Mouse (Mus musculus) erythroblast, embryonic 14.5 days (primary cell): Measurements from ENCODE around the gene Tdp2. TPM values are rescaled to one million over a fixed set of nuclear protein-coding genes. Genes with fewer than 3 reads are reported as not detected.
"Not testable (repeated sequence)": the region's sequence is repeated elsewhere in the genome, so short reads cannot be mapped to it uniquely, and the experiment has no call there.

Experiments
- H3K27me3 ChIP-seq: 2 replicates; pipeline ENCODE4 v1.6.1; 2012; ENCODE audit warnings: inconsistent platforms; ENCODE audit not compliant: control insufficient read depth
- H3K36me3 ChIP-seq: 2 replicates; pipeline ENCODE4 v1.6.1; 2012; ENCODE audit warnings: mild to moderate bottlenecking, inconsistent platforms; ENCODE audit not compliant: control insufficient read depth
- H3K4me1 ChIP-seq: 2 replicates; pipeline ENCODE4 v1.6.1; 2012; ENCODE audit warnings: inconsistent platforms; ENCODE audit not compliant: control insufficient read depth
- H3K4me3 ChIP-seq: replicated peaks from 2 replicates; pipeline ENCODE3; 2012; ENCODE audit warnings: moderate library complexity, mild to moderate bottlenecking, inconsistent platforms
- H3K9me3 ChIP-seq: 2 replicates; pipeline ENCODE4 v1.6.1; 2012; ENCODE audit warnings: low read length, inconsistent platforms, mixed read lengths; ENCODE audit not compliant: control insufficient read depth
- GATA1 ChIP-seq: IDR thresholded peaks from 2 replicates; pipeline ENCODE4 v1.6.1; 2012; ENCODE audit warnings: low read length, inconsistent platforms, mixed read lengths
- TAL1 ChIP-seq: IDR thresholded peaks from 3 replicates; pipeline ENCODE4 v1.6.1; 2012; ENCODE audit warnings: low read length, inconsistent platforms, mixed read lengths
- polyA plus RNA-seq: library from polyadenylated mRNA; stranded (reverse); fragments of >175 nt; gene quantifications from 2 replicates; pipeline ENCODE4 v1.2.3, GENCODE M21; 2012

Gene Tdp2
- polyA plus RNA-seq, 1 experiment, result 2.3 TPM

GRCm38 (mm10) chr13:24819931-24820330, 11.5 kb upstream of the Tdp2 start:
- TF ChIP-seq GATA1 (no peak), TAL1 (no peak)
- H3K9me3 ChIP-seq, result no peaks in the 10 kb centered on the region
- H3K36me3 ChIP-seq, result peaks cover 57% of the 10 kb centered on the region
- H3K4me3 ChIP-seq, result no peak overlapping the region
- no peaks in the 10 kb centered on the region for H3K27me3 ChIP-seq
- peaks cover 7% of the 10 kb centered on the region for H3K4me1 ChIP-seq

GRCm38 (mm10) chr13:24822663-24823343, 8.7 kb upstream of the Tdp2 start:
- TF ChIP-seq GATA1 (no peak), TAL1 (no peak)

GRCm38 (mm10) chr13:24824647-24825046, 6.8 kb upstream of the Tdp2 start:
- Histone ChIP-seq H3K9me3 (no peaks in the 10 kb centered on the region), H3K27me3 (no peaks in the 10 kb centered on the region), H3K36me3 (peaks cover 21% of the 10 kb centered on the region), H3K4me1 (peaks cover 2% of the 10 kb centered on the region), H3K4me3 (no peak overlapping the region)
- TF ChIP-seq GATA1 (no peak), TAL1 (no peak)

More at GRCm38 (mm10) chr13:24822663-24823343, 8.7 kb upstream of the Tdp2 start:
- Histone ChIP-seq H3K9me3 (no peaks in the 10 kb centered on the region), H3K4me1 (peaks cover 2% of the 10 kb centered on the region), H3K27me3 (no peaks in the 10 kb centered on the region), H3K4me3 (no peak overlapping the region), H3K36me3 (peaks cover 33% of the 10 kb centered on the region)

- TF ChIP-seq TAL1 (no peak), GATA1 (no peak)
- peaks cover 8% of the 10 kb centered on the region for H3K4me1 ChIP-seq
- H3K9me3 ChIP-seq, result no peaks in the 10 kb centered on the region
- H3K4me3 ChIP-seq, result no peak overlapping the region
- H3K36me3 ChIP-seq, result peaks cover 17% of the 10 kb centered on the region
- H3K27me3 ChIP-seq, result no peaks in the 10 kb centered on the region
These were observed 5.9 kb upstream of the Tdp2 start for GRCm38 (mm10) chr13:24825587-24825986.

- TF ChIP-seq TAL1 (no peak), GATA1 (no peak)
- Histone ChIP-seq H3K36me3 (peaks cover 14% of the 10 kb centered on the region), H3K27me3 (no peaks in the 10 kb centered on the region), H3K4me1 (peaks cover 9% of the 10 kb centered on the region), H3K9me3 (no peaks in the 10 kb centered on the region), H3K4me3 (no peak overlapping the region)
These were observed 5.4 kb upstream of the Tdp2 start for GRCm38 (mm10) chr13:24826116-24826515.

- H3K36me3 ChIP-seq, result peaks cover 37% of the 10 kb centered on the region
- H3K27me3 ChIP-seq, result no peaks in the 10 kb centered on the region
- no peak for TF ChIP-seq TAL1
- no peak for TF ChIP-seq GATA1
- H3K4me1 ChIP-seq, result peaks cover 33% of the 10 kb centered on the region
- no peaks in the 10 kb centered on the region for H3K9me3 ChIP-seq
- peak overlapping the region; percentile 79 for H3K4me3 ChIP-seq
These were observed 625 bp upstream of the Tdp2 start for GRCm38 (mm10) chr13:24830756-24831352.

- Histone ChIP-seq H3K36me3 (peaks cover 48% of the 10 kb centered on the region), H3K4me3 (peak overlapping the region; percentile 79), H3K9me3 (no peaks in the 10 kb centered on the region), H3K27me3 (no peaks in the 10 kb centered on the region), H3K4me1 (peaks cover 36% of the 10 kb centered on the region)
- no peak for TF ChIP-seq TAL1
- no peak for TF ChIP-seq GATA1
These were observed 792 bp downstream of the Tdp2 start for GRCm38 (mm10) chr13:24832131-24832810.

GRCm38 (mm10) chr13:24832811-24833155, 1.3 kb downstream of the Tdp2 start:
- TF ChIP-seq GATA1 (no peak), TAL1 (no peak)
- H3K9me3 ChIP-seq, result no peaks in the 10 kb centered on the region
- H3K4me1 ChIP-seq, result peaks cover 36% of the 10 kb centered on the region
- H3K36me3 ChIP-seq, result peaks cover 53% of the 10 kb centered on the region
- H3K27me3 ChIP-seq, result no peaks in the 10 kb centered on the region
- H3K4me3 ChIP-seq, result peak overlapping the region; percentile 79

GRCm38 (mm10) chr13:24837765-24838164, 6.3 kb downstream of the Tdp2 start:
- not testable (repeated sequence) for H3K27me3 ChIP-seq, H3K4me3 ChIP-seq, H3K9me3 ChIP-seq
- peaks cover 22% of the 10 kb centered on the region for H3K4me1 ChIP-seq
- H3K36me3 ChIP-seq, result peaks cover 87% of the 10 kb centered on the region
